Mouse (Mus musculus): ENCODE measurements at regions not wholly inside any gene's neighbourhood (a gene's known extent, or its start where the extent isn't known, plus 50 kb on each side); places are given as distances from the start of the nearest gene placed in this dataset.

- TF ChIP-seq POLR2A (IDR thresholded peaks at IDR 0.05; ENCODE audit: low read depth, low read length) (no peak), CTCF (conservative IDR thresholded peaks at IDR 0.05; ENCODE audit: insufficient read depth, insufficient read length, low read depth, low read length) (no peak)
Measured at GRCm38 (mm10) chr16:73483214-73483856, 928.3 kb downstream of the Robo2 start.
